Mouse (Mus musculus): ENCODE results near the gene Cnn1. TPM values are rescaled to one million over a fixed set of nuclear protein-coding genes. Genes with fewer than 3 reads are reported as not detected.
"Not testable (repeated sequence)": the region's sequence is repeated elsewhere in the genome, so short reads cannot be mapped to it uniquely, and the experiment has no call there.

Cnn1 gene
- total RNA-seq, 4 experiments from 2014 or later = 0.89 to 2.8 (median 1.2) TPM

DNA sequence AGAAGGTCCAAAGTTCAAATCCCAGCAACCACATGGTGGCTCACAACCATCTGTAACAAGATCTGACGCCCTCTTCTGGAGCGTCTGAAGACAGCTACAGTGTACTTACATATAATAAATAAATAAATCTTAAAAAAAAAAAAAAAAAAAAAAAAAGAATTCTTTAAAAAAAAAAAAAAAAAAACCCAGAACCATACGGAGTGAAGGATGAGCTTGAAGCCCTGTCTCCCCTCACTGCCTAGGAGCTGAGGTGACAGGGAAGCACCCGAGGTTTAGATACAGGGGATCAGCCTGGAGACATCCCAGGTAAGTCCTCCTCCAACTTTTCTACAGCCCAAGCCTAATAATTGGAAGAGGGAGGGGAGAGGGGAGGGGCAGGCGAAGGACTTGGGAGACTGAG is 23.2 kb upstream of the Cnn1 start:
- not testable (repeated sequence) for DNase-seq

- no peak for DNase-seq
Measured at GRCm38 (mm10) chr9:22076223-22076622, 22.8 kb upstream of the Cnn1 start.

DNA sequence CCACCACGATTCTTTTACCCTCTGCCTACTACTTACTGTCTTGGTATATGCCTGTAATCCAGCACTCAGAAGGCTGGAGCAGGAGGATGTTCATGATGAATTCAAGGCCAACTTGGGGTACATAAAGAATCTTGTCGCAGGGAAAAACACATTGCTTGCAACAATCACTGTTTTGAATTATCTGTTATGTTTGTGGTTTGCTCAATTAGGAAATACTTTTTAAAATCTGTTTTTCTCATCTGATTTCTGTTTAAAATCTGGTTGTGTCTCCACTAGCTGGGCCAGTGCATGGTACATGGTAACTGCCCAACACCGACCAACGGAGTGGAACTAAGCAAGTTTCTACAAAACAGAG is 14.4 kb upstream of the Cnn1 start:
- DNase-seq = no peak

DNA sequence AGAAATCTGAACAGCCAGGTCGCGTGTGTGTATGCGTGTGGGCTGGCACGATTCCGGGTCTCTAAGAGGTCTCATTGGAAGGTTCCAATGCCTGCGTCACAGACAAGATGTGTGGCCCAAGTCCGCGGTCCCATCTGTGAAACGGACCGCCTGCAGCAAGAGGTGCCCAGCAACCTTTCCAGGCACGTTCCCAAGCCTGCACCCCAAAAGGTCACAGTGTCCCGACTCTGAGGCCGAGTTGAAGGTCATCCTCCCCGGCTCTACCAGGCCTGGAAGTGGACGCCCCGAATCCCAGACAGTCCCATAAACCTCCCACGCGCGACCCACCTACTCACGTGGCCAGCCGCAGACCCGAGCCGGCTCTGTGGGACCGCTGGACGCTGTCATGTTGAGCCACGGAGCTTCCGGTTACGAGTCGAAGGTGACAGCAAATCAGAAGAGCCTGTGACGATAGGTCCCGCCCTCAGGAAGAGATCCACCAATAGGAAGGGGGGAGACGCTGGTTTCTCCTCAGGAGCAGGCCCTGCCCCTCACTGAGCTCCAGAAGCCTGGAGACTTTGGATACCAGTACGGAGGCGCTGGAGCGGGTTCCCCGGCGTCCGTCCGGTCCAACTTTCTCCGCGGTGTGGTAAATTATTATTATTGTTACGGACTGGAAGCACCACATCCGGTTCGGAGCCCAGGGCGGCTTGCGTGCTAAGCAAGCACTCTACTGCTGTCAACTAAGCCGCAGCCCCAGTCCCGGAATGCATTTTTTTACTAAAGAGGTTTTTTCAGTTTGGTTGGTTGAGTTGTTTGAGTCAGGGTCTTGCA is 13.8 kb upstream of the Cnn1 start, which contains the start of gene Ecsit:
Ecsit (minus strand) TSS at position 417 of the 813 bp plus-strand sequence.
- DNase-seq = peak; percentile 94

DNA sequence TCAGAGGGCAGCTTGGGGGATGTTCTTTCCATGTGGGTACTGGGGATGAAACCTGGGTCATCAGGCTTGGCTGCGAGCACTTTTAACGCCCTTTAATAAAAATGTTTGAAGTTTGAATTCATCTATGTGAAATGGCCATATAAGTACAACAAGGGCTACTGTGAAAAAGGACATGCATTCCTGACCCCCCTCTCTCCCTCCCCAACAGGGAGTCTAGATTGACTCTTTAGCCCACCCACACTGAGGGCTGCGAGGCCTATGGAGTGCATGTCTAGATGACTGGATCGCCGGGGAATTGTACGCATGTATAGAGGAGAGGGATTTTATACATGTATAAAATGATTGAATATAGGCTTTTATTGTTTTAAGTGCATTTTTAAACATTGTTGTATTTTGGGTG is 13.0 kb upstream of the Cnn1 start:
- DNase-seq = no peak

GRCm38 (mm10) chr9:22087034-22087618 is 11.9 kb upstream of the Cnn1 start:
- no peak for DNase-seq

GRCm38 (mm10) chr9:22089281-22089680 is 9.7 kb upstream of the Cnn1 start:
- no peak for DNase-seq

DNA sequence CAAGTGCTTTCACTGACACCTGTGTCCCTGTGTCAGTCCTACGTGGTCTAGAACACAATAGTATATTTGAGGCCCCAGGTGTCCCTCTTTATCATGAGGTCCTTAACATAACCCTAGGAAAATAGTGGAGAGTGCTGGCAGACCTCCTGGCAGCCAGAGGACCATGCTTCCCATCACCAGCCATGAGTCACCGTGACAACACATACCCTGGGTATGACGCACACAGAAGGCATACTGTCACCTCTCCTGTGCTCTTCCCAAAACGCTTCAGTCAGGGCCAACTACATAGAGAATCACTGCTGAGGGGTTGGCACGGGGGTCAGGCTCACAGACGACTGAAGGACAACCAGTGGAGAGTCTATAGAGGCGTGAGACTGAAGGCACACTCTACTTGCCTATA is 9.0 kb upstream of the Cnn1 start:
- DNase-seq = peak; percentile 34

GRCm38 (mm10) chr9:22092746-22093145 is 6.3 kb upstream of the Cnn1 start:
- no peak for DNase-seq

- DNase-seq = peak; percentile 78
Measured at GRCm38 (mm10) chr9:22095854-22096307, 3.1 kb upstream of the Cnn1 start.

GRCm38 (mm10) chr9:22099922-22100321 is 906 bp downstream of the Cnn1 start:
- no peak for DNase-seq

DNA sequence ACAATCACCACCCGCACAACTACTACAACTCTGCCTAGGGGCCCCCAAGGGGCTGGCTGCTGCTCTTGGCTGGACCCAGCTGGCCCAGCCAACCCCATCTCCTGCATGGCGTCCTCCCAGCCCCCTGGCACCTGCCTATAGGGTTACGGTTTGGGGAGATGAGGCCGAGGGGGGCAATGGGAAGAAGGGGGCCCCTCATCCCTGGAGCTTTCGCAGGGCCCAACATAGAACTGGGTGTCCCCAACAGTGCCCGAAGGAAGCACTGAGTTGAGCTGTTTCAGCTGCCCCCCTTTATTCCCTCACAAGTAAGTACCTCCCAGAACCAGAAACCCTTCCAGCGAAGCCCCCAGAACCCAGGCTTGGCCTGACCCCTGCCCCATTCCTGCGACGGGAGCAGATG is 9.2 kb downstream of the Cnn1 start:
- no peak for DNase-seq

DNA sequence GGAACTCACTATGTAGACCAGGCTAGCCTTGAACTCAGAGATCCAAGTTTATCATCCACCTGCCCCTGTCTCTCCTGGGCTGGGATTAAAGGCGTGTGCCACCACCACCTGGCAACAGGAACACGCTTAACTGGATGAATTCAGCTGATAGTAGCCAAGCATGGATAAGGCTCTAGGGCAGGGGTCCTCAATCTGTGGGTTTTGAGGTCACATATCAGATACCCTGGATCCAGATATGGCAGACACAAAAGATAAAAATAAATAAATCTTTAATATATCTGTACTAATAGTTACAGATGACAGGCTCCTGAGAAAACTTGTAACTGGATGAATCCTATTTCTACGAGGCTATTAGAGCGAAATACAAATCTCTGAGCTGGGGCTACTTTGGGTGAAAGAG is 16.6 kb downstream of the Cnn1 start:
- no peak for DNase-seq

- no peak for DNase-seq
Measured at GRCm38 (mm10) chr9:22116086-22116485, 17.1 kb downstream of the Cnn1 start.

DNA sequence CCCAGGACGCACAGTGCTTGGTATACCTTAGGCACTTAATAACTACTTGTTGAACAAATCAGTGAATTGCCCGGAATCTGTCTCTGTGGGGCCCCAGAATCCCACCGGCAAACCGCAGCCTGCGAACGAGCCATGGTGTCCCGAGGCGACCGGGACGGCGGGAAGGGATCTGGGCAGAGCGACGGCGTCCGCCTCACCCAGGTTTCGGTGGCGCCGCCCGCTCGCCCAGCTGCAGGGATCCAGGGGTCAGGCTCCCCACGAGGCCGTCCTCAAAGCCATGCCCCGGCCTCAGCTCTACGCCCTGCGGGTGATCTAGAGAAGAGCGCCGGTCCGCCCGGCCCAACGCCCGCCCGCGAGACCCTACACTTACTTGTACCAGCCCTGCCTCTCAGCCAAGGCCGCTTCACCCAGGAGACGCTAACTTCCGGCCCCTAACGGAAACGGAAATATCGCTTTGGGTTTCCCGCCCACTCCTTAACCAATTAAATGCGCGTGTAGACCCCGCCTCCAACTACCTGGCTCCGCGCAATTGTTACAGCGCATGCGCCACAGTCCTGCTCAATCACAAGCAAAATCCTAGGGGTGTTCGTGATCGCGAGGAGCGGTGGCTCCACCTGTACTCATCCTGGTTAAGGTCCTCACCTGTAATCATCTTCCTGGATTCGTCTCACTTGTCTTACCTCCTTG is 17.9 kb downstream of the Cnn1 start, which contains the start of gene Elof1:
Elof1 (minus strand) TSS at position 433 of the 687 bp plus-strand sequence.
- peak; percentile 94 for DNase-seq

DNA sequence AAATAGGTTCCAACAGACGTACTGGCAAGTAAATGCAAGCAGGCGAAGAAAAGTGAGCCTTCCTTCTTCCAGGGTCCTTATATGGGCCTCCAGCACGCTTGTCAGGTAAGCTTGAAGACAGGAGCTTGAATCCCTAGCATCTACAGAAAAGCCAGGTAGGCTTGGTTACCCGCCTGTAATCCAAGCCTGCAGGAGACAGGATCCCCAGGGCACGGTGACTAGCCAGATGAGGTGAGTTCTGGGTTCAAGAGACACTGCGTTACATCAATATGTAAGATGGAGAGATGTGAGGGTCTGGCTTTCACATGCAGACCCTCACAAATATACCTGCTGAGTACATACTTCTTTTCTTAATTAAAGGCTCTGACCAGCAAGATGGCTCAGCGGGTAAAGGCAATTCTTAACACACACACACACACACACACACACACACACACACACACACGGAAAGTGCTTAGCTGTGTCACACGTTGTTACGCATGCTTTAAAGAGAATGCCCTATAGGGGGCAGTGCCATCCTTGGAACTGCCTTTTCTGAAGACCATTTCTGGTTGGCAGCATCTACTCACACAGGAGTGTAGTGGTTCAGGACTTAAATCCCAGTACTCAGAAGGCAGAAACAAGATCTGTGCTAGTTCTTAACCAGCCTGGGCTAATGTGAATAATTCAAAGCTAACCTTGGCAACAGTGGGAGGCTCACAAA is 18.9 kb downstream of the Cnn1 start:
- DNase-seq = no peak

DNA sequence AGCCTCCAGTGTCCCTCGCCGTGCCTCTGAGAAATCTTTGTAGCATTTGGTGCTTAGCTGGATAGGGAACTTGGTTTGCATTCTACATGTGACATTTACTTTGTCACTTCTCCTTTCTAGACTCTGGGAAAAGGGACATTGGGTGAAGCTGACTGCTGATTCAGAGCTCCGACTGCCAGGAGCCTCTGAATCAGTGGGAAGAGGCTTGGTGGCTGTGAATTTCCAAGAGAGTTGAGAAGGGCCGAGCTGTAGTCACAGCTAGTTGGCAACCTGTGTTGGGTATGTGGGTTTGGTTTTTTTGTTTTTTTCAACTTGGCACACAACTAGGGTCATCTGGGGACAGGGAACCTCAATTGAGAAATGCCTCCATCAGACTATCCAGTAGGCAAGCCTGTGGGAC is 20.5 kb downstream of the Cnn1 start:
- no peak for DNase-seq

DNA sequence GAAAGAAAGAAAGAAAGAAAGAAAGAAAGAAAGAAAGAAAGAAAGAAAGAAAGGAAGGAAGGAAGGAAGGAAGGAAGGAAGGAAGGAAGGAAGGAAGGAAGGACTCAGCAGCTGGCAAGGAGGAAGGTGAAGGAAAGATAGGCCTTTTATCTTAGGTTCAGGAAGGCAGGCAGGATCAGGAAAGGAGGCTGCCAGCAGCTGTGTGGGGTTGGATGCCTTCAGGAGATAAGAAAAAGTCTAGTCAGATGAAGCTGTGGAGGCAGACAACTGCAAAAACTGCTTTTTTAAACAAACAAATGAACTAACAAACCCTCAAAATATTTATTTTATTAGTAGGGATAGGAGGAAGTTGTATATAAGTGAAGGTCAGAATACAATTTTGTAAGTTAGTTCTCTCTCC is 22.5 kb downstream of the Cnn1 start:
- DNase-seq = no peak

DNA sequence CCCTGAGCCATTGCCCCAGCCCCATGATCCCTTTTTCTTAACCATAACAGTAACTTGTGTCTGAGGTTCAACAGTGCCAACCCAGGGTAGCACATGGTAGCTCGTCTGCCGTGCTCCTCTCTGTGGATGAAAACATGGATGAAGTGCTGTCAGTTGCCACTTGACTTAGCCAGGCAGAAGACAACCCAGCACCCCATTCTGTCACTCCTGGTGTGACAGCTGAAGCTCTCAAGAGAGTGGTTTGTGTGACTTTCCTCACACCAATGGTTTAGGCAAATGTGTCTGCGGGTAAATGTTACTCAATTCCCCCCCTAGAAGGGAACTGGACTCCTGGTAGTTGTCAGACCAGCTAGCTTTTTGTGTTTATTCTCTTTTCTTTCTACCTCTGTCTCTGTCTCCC is 23.0 kb downstream of the Cnn1 start:
- DNase-seq = no peak

- no peak for DNase-seq
Measured at GRCm38 (mm10) chr9:22123069-22123609, 24.1 kb downstream of the Cnn1 start.

- no peak for DNase-seq
Measured at GRCm38 (mm10) chr9:22124169-22124568, 25.2 kb downstream of the Cnn1 start.

- no peak for DNase-seq
Measured at GRCm38 (mm10) chr9:22125246-22126027, 26.4 kb downstream of the Cnn1 start.

Data from adrenal gland, adult 8-10 months (tissue).